Mouse (Mus musculus) activated CD4-positive, CD25-positive, alpha-beta regulatory T cell, adult 9 weeks (primary cell): ENCODE results near the gene Olfr720. TPM values are rescaled to one million over a fixed set of nuclear protein-coding genes. Genes with fewer than 3 reads are reported as not detected.

Experiments used
- polyA plus RNA-seq: library from polyadenylated mRNA; unstranded; fragments of 100-300 nt; shearing (Covaris generic); gene quantifications from one replicate; pipeline ENCODE4 v1.2.1, GENCODE M21; 2017

The Olfr720 gene
- polyA plus RNA-seq: not detected

DNA sequence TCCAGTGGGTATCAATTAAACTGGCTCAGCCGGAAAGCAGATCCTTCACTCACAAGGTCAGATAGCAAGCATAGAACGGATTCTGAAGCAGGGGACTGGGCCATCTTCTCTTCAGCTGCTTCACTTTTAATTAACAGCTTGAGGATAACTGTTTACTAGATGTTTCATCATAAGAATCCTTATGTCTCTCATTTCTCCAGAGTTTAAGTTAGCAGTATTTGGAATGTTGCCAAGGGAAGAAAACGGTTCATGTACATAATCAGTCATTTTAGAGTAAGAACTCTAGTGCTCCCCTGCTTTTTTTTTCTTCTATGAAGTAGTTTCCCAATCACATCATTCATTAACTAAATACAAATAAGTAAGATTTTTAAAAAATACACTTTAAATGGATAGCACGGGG, at the start of gene Olfr720:
Gene Olfr720 (minus strand): TSS at position 101 of the 400 bp plus-strand sequence.

Other genes starting within 250 kb of the Olfr720 start
- 6.4 TPM for gene Atxn7, start 225.4 kb downstream of the Olfr720 start, polyA plus RNA-seq
- gene Thoc7, start 225.0 kb downstream of the Olfr720 start, polyA plus RNA-seq: 152 TPM
- gene Psmd6, start 65.9 kb downstream of the Olfr720 start, polyA plus RNA-seq: 154 TPM
- not detected for gene Olfr31, start 136.0 kb upstream of the Olfr720 start, polyA plus RNA-seq
- gene Il3ra, start 159.4 kb upstream of the Olfr720 start, polyA plus RNA-seq: 22.3 TPM
- gene Olfr721-ps1, start 214.5 kb upstream of the Olfr720 start, polyA plus RNA-seq: not detected